Mouse (Mus musculus) left cerebral cortex, adult 11 months (tissue): ENCODE data around the gene Fam107b.
"Not testable (repeated sequence)": the region's sequence is repeated elsewhere in the genome, so short reads cannot be mapped to it uniquely, and the experiment has no call there.

ENCODE experiments used
- DNase-seq: peaks from one replicate; pipeline ENCODE4 v3.0.0; 2022; ENCODE audit warnings: low spot score

Gene Fam107b

GRCm38 (mm10) chr2:3658900-3659299, 88.6 kb downstream of the Fam107b start:
- DNase-seq = no peak

- DNase-seq = no peak
These were observed 89.1 kb downstream of the Fam107b start for GRCm38 (mm10) chr2:3659300-3659910.

DNA sequence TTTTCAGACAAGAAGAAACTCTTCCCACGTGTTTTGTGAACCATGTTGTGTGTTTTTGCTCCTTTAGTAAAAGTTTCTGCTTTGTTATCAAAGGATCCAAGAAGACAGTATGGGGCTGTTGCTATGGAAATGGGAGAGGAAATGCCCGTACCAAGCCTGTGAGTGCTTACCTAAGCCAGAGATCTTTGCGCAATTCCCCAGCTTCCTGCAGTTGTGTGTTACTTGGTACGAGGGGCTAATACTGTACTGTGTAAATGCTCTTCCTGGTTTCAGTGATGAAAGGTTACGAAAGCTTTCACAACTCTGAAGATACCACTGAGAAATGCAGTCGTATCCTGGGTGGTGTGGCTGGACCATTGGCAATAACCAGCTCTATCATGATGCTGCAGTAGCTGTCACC, 93.8 kb downstream of the Fam107b start:
- no peak for DNase-seq

DNA sequence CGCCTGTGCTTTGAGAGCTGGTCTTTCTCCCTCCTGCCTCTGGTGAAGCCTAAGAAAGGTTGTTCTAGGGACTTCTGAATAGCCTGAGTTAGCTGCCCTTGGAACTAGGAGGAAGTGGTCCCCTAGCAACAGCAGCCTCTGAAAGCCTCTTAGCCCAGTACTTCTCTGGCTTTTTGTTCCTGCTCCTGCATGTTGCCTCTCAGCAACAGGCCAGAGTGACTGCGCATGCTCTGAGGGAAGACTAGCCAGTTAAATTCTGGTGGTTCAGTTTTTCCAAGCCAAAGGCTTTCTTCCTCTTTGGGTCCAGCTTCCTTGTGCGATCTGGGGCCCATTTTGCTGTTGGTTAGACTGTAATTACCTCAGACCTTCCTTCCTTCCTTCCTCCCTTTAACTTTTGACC, 98.4 kb downstream of the Fam107b start:
- peak; percentile 44 for DNase-seq

- no peak for DNase-seq
These were observed 99.4 kb downstream of the Fam107b start for GRCm38 (mm10) chr2:3669646-3670045.

DNA sequence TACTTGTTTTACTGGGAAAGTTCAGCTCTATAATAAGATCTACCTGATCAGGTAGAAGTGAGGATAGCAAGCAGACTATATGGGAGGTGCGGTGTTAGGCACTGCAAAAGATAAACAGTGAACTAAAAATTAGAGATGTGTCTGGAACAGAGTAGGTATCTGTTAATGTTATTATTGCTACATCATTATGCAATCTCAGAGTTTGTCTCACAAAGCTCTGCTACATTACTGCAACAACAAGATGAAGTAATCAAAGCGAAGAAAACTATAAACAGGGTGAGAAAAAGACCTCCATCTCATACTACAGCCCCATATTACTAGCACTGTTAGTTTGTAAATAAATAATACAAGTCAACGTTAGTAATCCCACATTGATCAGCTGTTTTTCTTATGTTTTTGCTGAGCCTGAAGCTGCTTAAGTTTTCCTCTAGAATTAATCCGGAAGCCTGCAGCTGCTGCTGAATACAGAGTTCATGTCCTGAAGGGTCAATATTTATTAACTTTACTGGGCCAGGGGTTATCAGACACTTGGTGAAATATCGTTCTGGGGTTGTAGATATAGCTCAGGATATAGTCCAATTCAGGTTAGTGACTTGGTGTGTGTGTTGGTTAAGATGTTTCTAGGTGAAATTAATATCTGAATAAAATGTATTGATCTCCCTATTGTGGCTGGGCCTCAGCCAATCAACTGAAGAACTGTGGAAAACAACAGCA, 102.5 kb downstream of the Fam107b start:
- no peak for DNase-seq

DNA sequence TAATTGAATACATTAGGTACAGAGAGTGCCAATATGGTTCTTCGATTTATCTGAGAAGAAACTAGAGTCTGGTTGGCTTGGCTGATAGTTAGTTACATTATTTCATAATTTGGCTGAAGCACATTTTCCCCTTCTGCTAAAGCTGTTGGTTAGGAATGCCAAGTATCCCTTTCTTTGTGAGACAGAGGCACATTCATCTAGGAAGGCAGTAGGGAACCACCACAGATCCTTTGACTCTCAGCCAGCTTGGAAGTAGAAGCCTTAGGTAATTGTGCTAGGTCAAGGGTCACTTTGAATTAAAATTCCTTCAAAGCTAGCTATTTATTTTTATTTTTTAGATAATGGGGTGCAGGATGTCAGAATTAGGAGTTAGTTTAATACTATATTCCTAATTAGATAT, 105.2 kb downstream of the Fam107b start:
- no peak for DNase-seq

DNA sequence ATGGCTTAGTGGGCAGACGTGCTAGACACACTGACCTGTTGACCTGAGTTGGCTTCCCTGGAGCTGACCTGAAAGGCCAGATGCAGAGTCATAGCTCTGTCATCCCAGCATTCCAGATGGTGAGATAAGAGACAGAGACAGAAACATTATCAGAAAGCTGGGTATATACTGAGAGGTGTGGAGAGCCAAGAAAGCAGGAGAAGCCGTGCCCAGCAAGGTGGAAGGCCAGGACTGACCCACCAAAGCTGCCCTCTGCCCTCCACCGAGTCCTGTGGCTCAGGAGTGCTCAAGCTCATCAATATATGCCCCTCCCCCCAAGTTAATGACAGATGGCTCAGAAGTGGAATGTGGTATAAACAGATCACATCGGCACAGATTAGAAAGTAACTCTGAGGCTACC, 112.4 kb downstream of the Fam107b start:
- DNase-seq = no peak

DNA sequence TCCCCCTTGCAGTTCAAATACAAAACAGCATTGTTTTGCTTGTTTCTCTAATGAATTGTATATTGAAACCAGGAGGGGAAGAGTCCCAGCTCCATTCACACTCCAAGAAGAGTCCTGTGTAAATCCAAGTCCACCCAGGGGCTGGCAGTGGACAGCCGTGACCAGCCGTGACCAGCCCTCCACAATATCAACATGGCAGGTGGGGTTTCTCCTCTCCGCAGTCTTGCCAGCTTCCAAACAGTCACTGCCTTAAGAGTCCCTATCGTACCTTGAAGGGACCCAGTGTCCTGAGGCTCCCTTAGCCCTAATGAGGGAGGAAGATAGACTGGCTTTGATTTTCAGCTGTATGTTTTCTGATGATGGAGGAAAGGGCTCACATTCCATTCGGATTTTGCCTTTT, 113.1 kb downstream of the Fam107b start:
- no peak for DNase-seq

DNA sequence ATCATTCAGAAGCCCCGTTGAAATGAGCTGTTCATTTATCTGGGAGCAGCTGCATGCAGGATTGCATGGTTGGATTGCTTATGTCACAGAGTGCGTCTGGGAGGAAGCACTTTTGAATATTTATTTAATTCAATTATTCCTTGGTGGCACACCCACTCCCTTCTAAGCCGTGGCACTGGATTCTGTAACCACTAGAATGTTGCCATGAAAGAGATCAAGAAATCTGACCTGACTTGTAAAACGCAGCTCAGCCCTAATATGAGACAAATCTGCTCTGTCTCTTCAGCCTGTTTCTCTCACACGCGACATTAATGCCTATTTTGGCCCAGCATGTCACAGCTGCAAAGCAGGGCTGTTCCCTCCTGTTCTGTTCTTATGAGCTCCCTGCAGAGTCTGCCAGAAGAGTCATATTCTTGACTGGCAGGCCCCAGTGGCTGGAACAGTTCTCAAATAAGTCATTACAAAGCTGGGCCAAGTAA, 113.5 kb downstream of the Fam107b start:
- DNase-seq = no peak

- no peak for DNase-seq
These were observed 119.9 kb downstream of the Fam107b start for GRCm38 (mm10) chr2:3690221-3690620.

- no peak for DNase-seq
These were observed 122.5 kb downstream of the Fam107b start for GRCm38 (mm10) chr2:3692833-3693232.

GRCm38 (mm10) chr2:3695900-3696299, 125.6 kb downstream of the Fam107b start:
- no peak for DNase-seq

- no peak for DNase-seq
These were observed 130.1 kb downstream of the Fam107b start for GRCm38 (mm10) chr2:3700368-3700767.

DNA sequence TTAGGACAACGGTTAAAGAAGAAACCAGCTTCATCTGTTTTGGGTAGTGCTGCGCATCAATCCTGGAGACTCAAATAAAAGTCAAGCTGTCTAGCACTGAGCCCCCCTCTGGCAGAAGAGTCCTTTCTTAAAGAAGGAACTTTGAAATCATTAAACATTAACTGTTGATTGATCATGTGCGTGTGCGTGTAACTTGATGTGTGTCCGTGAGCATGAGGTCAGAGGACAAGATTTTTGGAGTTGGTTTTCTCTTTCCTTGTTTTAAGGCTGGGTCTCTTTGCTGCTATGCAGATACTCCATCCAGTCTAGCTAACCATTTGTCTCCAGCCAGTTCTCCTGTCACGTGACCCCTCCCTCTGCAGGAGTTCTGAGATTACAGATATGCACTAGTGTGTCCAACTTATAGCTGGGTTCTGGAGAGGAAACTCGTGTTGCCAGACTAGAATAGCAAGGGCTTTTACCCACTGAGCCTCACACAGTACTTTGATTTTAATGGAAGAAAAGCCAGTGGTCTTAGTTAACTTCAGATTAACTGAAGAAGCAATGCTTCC, 132.4 kb downstream of the Fam107b start:
- DNase-seq = no peak

DNA sequence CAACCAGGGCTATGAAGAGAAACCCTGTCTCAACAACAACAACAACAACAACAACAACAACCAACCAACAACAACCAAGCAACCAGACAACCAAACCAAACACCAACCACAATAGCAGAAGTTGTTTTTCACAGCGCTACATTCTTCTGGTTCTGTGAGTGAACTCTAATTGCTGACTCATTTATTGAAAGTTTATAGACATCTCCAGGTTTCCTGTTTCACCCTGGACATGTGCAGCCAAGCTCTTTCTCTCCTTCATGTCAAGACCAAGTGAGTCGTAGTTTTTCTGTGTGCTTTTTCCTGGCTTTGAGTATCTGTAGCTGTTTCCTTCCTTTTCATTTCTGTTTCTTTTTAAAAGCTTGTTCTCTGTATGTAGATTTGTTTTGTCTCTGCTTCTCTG, 133.5 kb downstream of the Fam107b start:
- DNase-seq = no peak

GRCm38 (mm10) chr2:3704311-3705162, 134.2 kb downstream of the Fam107b start:
- no peak for DNase-seq

- DNase-seq = not testable (repeated sequence)
These were observed 135.0 kb downstream of the Fam107b start for GRCm38 (mm10) chr2:3705283-3705682.

DNA sequence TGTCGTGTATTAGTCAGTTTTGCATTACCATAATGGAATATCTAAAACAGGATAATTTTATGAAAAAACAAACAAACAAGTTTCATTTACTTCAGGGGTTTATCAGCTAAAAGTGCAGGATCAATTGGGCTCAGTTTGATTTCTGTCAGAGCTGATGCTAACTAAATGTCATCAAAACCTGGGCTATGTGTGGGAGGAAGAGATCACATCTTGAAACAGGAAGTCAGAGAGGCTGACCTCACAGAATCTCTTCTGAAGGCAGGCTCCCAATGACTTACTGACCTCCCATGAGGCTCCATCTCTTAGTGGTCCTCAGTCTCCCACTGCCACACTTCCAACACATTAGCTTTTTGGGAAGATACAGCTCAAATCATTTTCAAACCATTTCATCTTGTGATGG, 136.9 kb downstream of the Fam107b start:
- no peak for DNase-seq

- no peak for DNase-seq
These were observed 138.3 kb downstream of the Fam107b start for GRCm38 (mm10) chr2:3708621-3709020.

GRCm38 (mm10) chr2:3709882-3710281, 139.6 kb downstream of the Fam107b start:
- DNase-seq = no peak

- DNase-seq = no peak
These were observed 140.2 kb downstream of the Fam107b start for GRCm38 (mm10) chr2:3710521-3710920.
